Mouse (Mus musculus): Measurements from ENCODE around the gene Tmem91. TPM values are rescaled to one million over a fixed set of nuclear protein-coding genes. Genes with fewer than 3 reads are reported as not detected.
"Not testable (repeated sequence)": the region's sequence is repeated elsewhere in the genome, so short reads cannot be mapped to it uniquely, and the experiment has no call there.

Tmem91 gene
- polyA plus RNA-seq (2015; fragmentation: Nextera tagmentation; extraction: Ambion mirVana) = 8.8 and 9.7 TPM in 2 replicates

GRCm38 (mm10) chr7:25674719-25675300, at the start of gene Tmem91:
Gene Tmem91 (minus strand): TSS chr7:25675166.
- H3K4me2 ChIP-seq (replicated peaks) = peak within 1 kb of the TSS; percentile 58
- no peaks in the 10 kb centered on the region for H3K9me3 ChIP-seq
- H3K9ac ChIP-seq (replicated peaks) = peak within 1 kb of the TSS; percentile 66
- peak; percentile 70 for ATAC-seq
- H3K27me3 ChIP-seq = peaks cover 42% of the 10 kb centered on the region
- H3K36me3 ChIP-seq = peaks cover 4% of the 10 kb centered on the region; the same call in 1 of the 2 replicates
- H3K4me3 ChIP-seq (replicated peaks) = peak within 1 kb of the TSS; percentile 38
- H3K4me1 ChIP-seq (replicated peaks) = peaks cover 6% of the 10 kb centered on the region
- 3% methylated on average over 29 of the region's 29 CpGs for WGBS
- no peak within 1 kb of the TSS for H3K27ac ChIP-seq

GRCm38 (mm10) chr7:25721776-25722175, 46.8 kb upstream of the Tmem91 start:
- H3K36me3 ChIP-seq = peaks cover 64% of the 10 kb centered on the region
- not testable (repeated sequence) for H3K27me3 ChIP-seq; H3K4me3 ChIP-seq (replicated peaks); H3K9ac ChIP-seq (replicated peaks); H3K4me2 ChIP-seq (replicated peaks); H3K9me3 ChIP-seq; H3K27ac ChIP-seq; ATAC-seq
- peaks cover 22% of the 10 kb centered on the region for H3K4me1 ChIP-seq (replicated peaks)

- no peaks in the 10 kb centered on the region for H3K9me3 ChIP-seq
- H3K36me3 ChIP-seq = peaks cover 57% of the 10 kb centered on the region
- no peaks in the 10 kb centered on the region for H3K27me3 ChIP-seq
- no peak overlapping the region for H3K4me2 ChIP-seq (replicated peaks)
- peaks cover 22% of the 10 kb centered on the region for H3K4me1 ChIP-seq (replicated peaks)
- no peak overlapping the region for H3K4me3 ChIP-seq (replicated peaks)
- 91% methylated on average over 5 of the region's 5 CpGs for WGBS
- ATAC-seq = no peak
- H3K9ac ChIP-seq (replicated peaks) = no peak overlapping the region
- H3K27ac ChIP-seq = no peak overlapping the region
These were observed 45.8 kb upstream of the Tmem91 start for GRCm38 (mm10) chr7:25720760-25721159.

DNA sequence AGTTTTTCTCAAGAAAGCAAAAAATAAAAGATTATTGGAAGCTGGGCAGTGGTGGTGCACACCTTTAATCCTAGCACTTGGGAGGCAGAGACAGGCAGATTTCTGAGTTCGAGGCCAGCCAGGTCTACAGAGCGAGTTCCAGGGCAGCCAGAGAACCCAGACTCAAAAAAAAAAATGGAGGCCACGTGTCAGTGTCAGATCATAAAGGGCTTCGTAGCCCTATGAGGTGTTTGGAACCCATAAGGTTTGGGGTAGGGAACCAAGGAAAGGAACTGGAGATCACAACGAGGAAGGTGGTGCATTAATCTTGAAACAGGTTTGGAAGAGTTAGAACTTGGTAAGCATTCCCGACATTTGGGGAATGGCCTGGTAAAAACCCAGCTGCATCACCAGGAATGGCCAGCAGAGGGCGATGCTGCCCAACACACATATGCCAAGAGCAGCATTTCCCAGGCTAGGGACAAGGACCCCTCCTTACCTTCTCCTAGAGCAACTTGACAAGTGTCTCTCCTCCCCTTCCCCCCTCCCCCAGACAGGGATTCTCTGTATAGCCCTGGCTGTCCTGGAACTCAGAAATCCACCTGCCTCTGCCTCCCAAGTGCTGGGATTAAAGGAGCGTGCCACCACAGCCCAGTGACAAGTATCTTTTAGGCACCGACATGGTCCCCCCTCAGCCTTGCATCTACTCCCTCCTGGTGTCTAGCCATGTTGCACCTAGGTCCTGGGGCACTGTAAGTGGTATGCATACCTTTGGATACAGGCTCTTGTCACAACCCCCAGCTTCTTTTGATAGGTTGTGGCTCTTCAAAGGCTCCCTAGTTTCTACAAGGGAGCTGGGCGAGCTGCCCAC, 45.0 kb upstream of the Tmem91 start:
- Histone ChIP-seq H3K9me3 (no peaks in the 10 kb centered on the region), H3K4me3 (replicated peaks) (0 out of 2 replicates have a peak overlapping the region, but pooled peaks have one; percentile 62), H3K9ac (replicated peaks) (0 out of 2 replicates have a peak overlapping the region, but pooled peaks have one; percentile 21), H3K27ac (no peak overlapping the region), H3K36me3 (peaks cover 57% of the 10 kb centered on the region), H3K4me2 (replicated peaks) (peak overlapping the region; percentile 95; the same call in 1 of the 2 replicates), H3K4me1 (replicated peaks) (peaks cover 22% of the 10 kb centered on the region), H3K27me3 (no peaks in the 10 kb centered on the region)
- peak; percentile 68 for ATAC-seq
- 64% methylated on average over 10 of the region's 10 CpGs for WGBS

- Histone ChIP-seq H3K9me3 (no peaks in the 10 kb centered on the region), H3K27ac (peak within 1 kb of the TSS; percentile 75), H3K4me1 (replicated peaks) (peaks cover 22% of the 10 kb centered on the region), H3K4me3 (replicated peaks) (peak within 1 kb of the TSS; percentile 62), H3K9ac (replicated peaks) (peak within 1 kb of the TSS; percentile 69), H3K36me3 (peaks cover 57% of the 10 kb centered on the region), H3K27me3 (no peaks in the 10 kb centered on the region), H3K4me2 (replicated peaks) (peak within 1 kb of the TSS; percentile 95)
- 6% methylated on average over 32 of the region's 32 CpGs for WGBS
- peak; percentile 89 for ATAC-seq
These were observed 43.9 kb upstream of the Tmem91 start, which contains the start of gene Ccdc97 for GRCm38 (mm10) chr7:25718788-25719417. Gene Ccdc97 (minus strand): TSS chr7:25719088.

DNA sequence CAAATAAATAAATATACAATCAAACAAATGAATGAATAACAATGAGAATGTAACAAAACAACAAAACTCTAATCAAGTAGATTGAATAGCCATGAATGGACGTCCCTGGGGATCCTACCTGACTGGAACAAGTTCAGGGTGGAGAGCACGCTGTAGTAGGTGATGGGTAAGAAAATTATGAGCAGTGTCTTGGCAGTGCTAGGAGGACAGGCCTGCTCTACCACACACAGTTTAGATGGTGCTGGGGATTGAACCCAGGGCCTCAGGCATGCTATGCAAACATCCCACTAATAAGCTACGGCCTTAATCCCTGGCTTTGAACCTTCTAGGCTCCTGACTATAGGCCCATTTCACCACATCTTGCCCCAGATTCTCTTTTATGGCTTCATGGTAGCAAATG, 42.5 kb upstream of the Tmem91 start:
- Histone ChIP-seq H3K27ac (no peak overlapping the region), H3K4me1 (replicated peaks) (peaks cover 22% of the 10 kb centered on the region), H3K9me3 (no peaks in the 10 kb centered on the region), H3K9ac (replicated peaks) (0 out of 2 replicates have a peak overlapping the region, but pooled peaks have one; percentile 10), H3K27me3 (no peaks in the 10 kb centered on the region), H3K36me3 (peaks cover 57% of the 10 kb centered on the region), H3K4me3 (replicated peaks) (peak overlapping the region; percentile 62), H3K4me2 (replicated peaks) (peak overlapping the region; percentile 95)
- no peak for ATAC-seq
- WGBS = 86% methylated on average over 3 of the region's 3 CpGs

DNA sequence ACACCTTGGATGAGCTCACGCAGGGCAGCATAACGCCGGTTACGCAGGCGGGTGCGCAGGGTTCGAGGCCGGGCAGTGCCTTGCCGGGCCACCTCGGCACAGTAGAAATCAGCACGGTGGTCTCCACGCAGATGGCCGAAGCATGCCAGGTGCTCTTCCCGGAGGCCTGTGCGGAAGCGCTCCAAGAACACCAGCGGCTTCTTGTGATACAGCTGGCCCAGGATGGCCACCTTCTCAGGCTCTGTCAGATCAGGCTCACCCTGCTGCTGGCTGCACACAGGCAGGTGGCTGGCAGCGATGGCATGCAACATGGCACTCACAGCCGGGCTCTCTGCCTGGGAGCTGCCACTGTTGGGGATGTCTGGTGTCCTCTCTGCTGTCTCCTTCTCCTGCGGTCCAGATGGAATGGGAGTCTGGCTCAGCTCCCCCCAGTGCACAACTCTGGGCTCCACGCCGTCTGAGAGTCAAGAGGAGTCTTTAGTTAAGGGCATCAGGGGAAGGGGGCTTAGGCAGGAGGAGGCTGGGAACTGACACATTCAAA, 40.8 kb upstream of the Tmem91 start:
- Histone ChIP-seq H3K9me3 (no peaks in the 10 kb centered on the region), H3K36me3 (peaks cover 54% of the 10 kb centered on the region), H3K4me1 (replicated peaks) (peaks cover 36% of the 10 kb centered on the region), H3K27me3 (no peaks in the 10 kb centered on the region), H3K9ac (replicated peaks) (no peak overlapping the region), H3K27ac (no peak overlapping the region), H3K4me2 (replicated peaks) (no peak overlapping the region), H3K4me3 (replicated peaks) (no peak overlapping the region)
- no peak for ATAC-seq
- WGBS = 95% methylated on average over 22 of the region's 22 CpGs

DNA sequence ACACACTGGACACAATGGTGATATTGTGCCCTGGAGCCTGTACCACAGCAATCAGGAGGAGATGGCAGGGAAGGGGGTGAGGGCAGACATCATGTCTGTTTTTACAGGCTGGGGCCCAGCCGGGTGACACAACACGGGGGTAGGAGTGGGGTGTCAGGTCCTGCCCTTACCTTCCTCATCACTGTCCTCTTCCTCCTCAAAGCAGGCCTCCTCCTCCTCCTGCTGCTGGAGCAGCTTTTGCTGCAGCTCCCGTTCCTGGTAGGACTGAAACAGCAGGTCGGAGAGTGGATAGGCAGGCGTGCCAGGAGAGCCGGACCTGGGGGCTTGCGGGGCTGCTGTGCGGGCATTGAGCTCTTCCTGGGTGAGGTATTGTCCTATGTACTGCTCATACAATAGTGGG, 39.6 kb upstream of the Tmem91 start:
- Histone ChIP-seq H3K4me3 (replicated peaks) (no peak overlapping the region), H3K9ac (replicated peaks) (no peak overlapping the region), H3K4me1 (replicated peaks) (peaks cover 46% of the 10 kb centered on the region), H3K9me3 (no peaks in the 10 kb centered on the region), H3K36me3 (peaks cover 47% of the 10 kb centered on the region), H3K27ac (no peak overlapping the region), H3K4me2 (replicated peaks) (no peak overlapping the region), H3K27me3 (no peaks in the 10 kb centered on the region)
- ATAC-seq = no peak
- WGBS = 92% methylated on average over 8 of the region's 8 CpGs

GRCm38 (mm10) chr7:25712801-25713200, 37.8 kb upstream of the Tmem91 start:
- Histone ChIP-seq H3K36me3 (peaks cover 47% of the 10 kb centered on the region), H3K9me3 (no peaks in the 10 kb centered on the region), H3K9ac (replicated peaks) (no peak overlapping the region), H3K4me2 (replicated peaks) (no peak overlapping the region), H3K4me3 (replicated peaks) (no peak overlapping the region), H3K4me1 (replicated peaks) (peaks cover 35% of the 10 kb centered on the region), H3K27me3 (no peaks in the 10 kb centered on the region), H3K27ac (no peak overlapping the region)
- no peak for ATAC-seq
- WGBS = 92% methylated on average over 9 of the region's 9 CpGs

DNA sequence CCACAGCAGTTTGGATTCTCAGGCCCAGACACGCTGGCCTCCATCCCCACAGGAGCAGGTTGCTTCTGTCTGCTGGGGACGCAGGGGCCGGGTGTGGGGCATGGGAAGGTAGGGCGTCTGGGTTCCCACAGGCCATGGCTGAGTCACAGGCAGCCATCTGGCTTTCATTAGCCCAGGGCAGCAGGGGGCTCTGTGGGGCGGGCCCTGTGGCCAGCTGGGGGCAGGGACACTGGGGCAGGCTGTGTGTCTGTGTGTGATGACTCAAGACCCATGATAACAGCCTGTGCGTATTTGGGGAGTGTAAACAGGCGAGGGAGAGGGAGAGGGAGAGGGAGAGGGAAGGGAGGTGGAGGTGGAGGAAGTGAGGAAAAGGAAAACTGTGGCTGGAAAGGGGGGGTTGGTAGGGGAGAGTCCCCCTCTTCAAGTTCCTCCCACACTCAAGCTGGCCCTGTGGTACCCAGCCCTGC, 36.8 kb upstream of the Tmem91 start:
- H3K36me3 ChIP-seq = peaks cover 47% of the 10 kb centered on the region
- WGBS = 36% methylated on average over 7 of the region's 7 CpGs
- 0 out of 2 replicates have a peak overlapping the region, but pooled peaks have one; percentile 15 for H3K27ac ChIP-seq
- H3K9ac ChIP-seq (replicated peaks) = no peak overlapping the region; the same call in 1 of the 2 replicates
- no peaks in the 10 kb centered on the region for H3K9me3 ChIP-seq
- H3K4me2 ChIP-seq (replicated peaks) = no peak overlapping the region
- H3K4me3 ChIP-seq (replicated peaks) = no peak overlapping the region
- H3K27me3 ChIP-seq = no peaks in the 10 kb centered on the region
- ATAC-seq = 0 out of 2 replicates have a peak, but pooled peaks have one; percentile 16
- peaks cover 26% of the 10 kb centered on the region for H3K4me1 ChIP-seq (replicated peaks)

DNA sequence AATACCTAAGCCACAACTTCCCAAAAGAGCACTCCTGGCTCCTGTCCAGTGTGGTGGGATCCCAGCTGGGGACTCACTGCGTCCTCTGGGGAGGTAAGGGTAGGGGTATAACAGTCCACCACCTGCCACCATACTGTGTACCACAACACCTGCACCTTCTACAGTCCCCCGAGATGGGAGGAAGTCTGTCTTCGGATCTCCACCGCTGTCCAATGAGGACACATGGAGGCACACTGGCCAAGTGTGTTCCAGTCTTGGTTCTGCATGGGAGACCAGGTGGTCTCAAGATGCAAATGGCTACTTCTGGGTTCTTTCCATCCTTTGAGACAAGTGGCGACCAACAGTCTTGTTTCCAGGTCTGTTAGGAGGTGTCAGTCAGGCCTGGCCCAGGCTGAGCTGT, 36.2 kb upstream of the Tmem91 start:
- Histone ChIP-seq H3K9ac (replicated peaks) (no peak overlapping the region), H3K4me1 (replicated peaks) (peaks cover 26% of the 10 kb centered on the region), H3K27me3 (no peaks in the 10 kb centered on the region), H3K36me3 (peaks cover 47% of the 10 kb centered on the region), H3K4me3 (replicated peaks) (no peak overlapping the region), H3K27ac (0 out of 2 replicates have a peak overlapping the region, but pooled peaks have one; percentile 15), H3K4me2 (replicated peaks) (no peak overlapping the region), H3K9me3 (no peaks in the 10 kb centered on the region)
- 78% methylated on average over 5 of the region's 5 CpGs for WGBS
- ATAC-seq = peak; percentile 18; the same call in 1 of the 2 replicates
